Mouse (Mus musculus): ENCODE measurements at regions not wholly inside any gene's neighbourhood (a gene's known extent, or its start where the extent isn't known, plus 50 kb on each side); places are given as distances from the start of the nearest gene placed in this dataset.

DNA sequence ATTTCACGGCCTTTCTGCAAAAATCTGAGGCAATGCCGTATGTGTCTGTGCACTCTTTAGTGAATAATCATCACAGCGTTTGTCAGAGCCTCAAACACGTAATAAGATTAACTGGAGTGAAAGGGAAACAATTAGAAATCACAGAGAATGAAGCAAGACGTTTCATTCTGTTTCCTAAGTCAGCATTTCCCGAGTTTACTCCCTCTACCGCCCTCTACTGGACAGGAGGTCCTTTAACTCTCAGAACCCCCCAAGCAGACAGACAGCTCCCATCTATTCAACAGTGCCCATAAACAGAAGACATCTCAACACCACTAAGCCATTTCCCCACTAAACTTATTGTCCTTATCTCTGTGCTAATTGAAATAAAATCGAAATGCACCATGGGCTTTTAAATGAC, 167.5 kb upstream of the Rnd3 start:
- H3K27me3 ChIP-seq (ENCODE audit: control insufficient read depth, insufficient read depth, low read length), result no peaks in the 10 kb centered on the region
- 85% methylated on average over 8 of the region's 8 CpGs for WGBS
- H3K4me3 ChIP-seq (replicated peaks; ENCODE audit: insufficient read depth, low read depth, low read length), result no peak overlapping the region
- no peak for TF ChIP-seq CTCF (IDR thresholded peaks at IDR 0.05; ENCODE audit: borderline replicate concordance, insufficient read depth, low read depth, low read length)
- TF ChIP-seq POLR2A (IDR thresholded peaks at IDR 0.05; ENCODE audit: borderline replicate concordance, insufficient read depth, low read length), result no peak
- H3K4me1 ChIP-seq (ENCODE audit: control insufficient read depth, insufficient read depth, low read length), result no peaks in the 10 kb centered on the region
- DNase-seq, result no peak
- H3K27ac ChIP-seq (ENCODE audit: insufficient read depth, low read length), result no peak overlapping the region

DNA sequence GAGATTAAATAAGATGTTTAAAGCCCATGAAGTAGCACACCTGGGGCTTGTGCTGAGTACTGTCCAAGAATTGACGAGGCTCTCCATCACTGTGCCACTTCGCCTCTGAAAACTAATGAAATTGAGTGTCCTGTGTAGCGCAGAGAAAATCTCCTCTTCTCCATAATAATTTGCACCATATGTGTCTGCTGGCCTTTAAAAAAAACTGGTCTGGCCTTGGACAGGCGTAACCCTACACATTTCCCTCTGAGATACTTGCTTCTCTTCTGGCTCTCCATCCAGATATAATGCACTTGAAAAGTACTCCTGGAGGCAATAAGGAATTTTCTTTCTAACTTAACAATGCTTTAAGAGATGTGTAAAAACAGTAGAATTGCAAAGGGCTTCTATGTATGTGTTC, 164.5 kb upstream of the Rnd3 start:
- WGBS, result 84% methylated on average over 4 of the region's 4 CpGs
- H3K27ac ChIP-seq (ENCODE audit: insufficient read depth, low read length), result no peak overlapping the region
- TF ChIP-seq CTCF (IDR thresholded peaks at IDR 0.05; ENCODE audit: borderline replicate concordance, insufficient read depth, low read depth, low read length) (no peak), POLR2A (IDR thresholded peaks at IDR 0.05; ENCODE audit: borderline replicate concordance, insufficient read depth, low read length) (no peak)

DNA sequence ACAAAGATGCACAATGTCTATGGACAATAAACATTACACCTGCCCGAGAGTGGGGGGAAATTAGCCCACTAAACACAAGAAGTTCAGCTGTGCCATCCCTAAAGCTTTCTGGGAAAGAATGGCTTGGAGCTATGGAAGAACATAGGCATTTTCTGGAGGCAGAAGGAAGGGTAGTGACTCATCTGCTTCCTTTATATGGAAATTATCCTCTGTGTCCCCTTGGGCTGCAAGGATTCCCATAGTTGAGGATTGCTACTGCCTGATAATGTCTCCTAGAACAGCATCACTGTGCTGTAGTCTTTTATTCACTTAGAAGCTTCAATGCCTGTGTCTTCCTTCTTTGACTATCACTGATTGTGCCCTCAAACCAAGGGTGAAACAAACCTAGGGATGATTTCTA, 157.3 kb upstream of the Rnd3 start:
- WGBS, result 98% methylated on average over 1 of the region's 1 CpGs
- no peak for DNase-seq
- no peak overlapping the region for H3K27ac ChIP-seq (ENCODE audit: insufficient read depth, low read length)

More for the DNA sequence above, 164.5 kb upstream of the Rnd3 start:
- Histone ChIP-seq H3K4me3 (replicated peaks; ENCODE audit: insufficient read depth, low read depth, low read length) (no peak overlapping the region), H3K4me1 (ENCODE audit: control insufficient read depth, insufficient read depth, low read length) (no peaks in the 10 kb centered on the region), H3K27me3 (ENCODE audit: control insufficient read depth, insufficient read depth, low read length) (no peaks in the 10 kb centered on the region)
- DNase-seq, result no peak

DNA sequence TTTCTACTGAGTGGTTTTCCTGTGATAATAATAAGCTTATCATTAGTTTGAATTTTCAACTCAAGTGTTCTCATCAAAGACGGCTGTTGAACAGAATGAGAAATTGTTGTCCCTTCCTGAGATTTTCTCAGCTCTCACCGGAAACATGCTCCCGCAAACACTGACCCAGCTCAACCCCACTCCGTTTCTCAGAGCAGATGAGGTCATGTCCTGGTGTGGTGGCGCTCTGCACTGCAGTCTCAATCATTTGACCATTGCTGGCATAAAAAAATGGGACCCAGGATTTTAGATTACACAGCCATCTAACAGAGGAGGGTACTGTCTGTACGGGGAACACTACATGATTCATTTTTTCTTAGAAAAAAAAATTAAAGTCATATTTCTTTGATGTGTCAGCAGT, 156.5 kb upstream of the Rnd3 start:
- Histone ChIP-seq H3K4me1 (ENCODE audit: control insufficient read depth, insufficient read depth, low read length) (no peaks in the 10 kb centered on the region), H3K27ac (ENCODE audit: insufficient read depth, low read length) (no peak overlapping the region), H3K4me3 (replicated peaks; ENCODE audit: insufficient read depth, low read depth, low read length) (no peak overlapping the region), H3K27me3 (ENCODE audit: control insufficient read depth, insufficient read depth, low read length) (no peaks in the 10 kb centered on the region)
- TF ChIP-seq POLR2A (IDR thresholded peaks at IDR 0.05; ENCODE audit: borderline replicate concordance, insufficient read depth, low read length) (no peak), CTCF (IDR thresholded peaks at IDR 0.05; ENCODE audit: borderline replicate concordance, insufficient read depth, low read depth, low read length) (no peak)
- WGBS, result 79% methylated on average over 6 of the region's 6 CpGs
- DNase-seq, result no peak

More for the DNA sequence above, 157.3 kb upstream of the Rnd3 start:
- Histone ChIP-seq H3K4me1 (ENCODE audit: control insufficient read depth, insufficient read depth, low read length) (no peaks in the 10 kb centered on the region), H3K27me3 (ENCODE audit: control insufficient read depth, insufficient read depth, low read length) (no peaks in the 10 kb centered on the region), H3K4me3 (replicated peaks; ENCODE audit: insufficient read depth, low read depth, low read length) (no peak overlapping the region)
- TF ChIP-seq POLR2A (IDR thresholded peaks at IDR 0.05; ENCODE audit: borderline replicate concordance, insufficient read depth, low read length), result no peak
- no peak for TF ChIP-seq CTCF (IDR thresholded peaks at IDR 0.05; ENCODE audit: borderline replicate concordance, insufficient read depth, low read depth, low read length)

DNA sequence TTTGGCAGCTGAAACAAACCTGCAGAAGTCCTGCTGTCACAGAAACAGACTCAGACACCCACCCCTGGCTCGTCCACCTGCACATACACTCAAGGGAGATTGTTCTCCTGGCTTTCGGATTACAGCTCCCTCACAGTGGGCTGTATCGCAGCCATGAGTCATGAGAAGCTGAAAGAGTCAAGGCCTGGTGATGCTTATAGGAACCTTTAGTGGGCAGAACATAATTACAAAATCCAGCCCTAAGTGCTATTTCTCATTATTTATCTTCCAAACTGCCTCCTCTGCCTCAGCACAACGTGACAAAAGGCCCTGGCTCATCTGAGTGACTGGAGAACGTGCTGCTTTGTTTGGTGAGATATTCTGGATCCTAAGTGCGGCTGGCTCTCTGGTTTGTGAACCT, 155.8 kb upstream of the Rnd3 start:
- no peak overlapping the region for H3K4me3 ChIP-seq (replicated peaks; ENCODE audit: insufficient read depth, low read depth, low read length)
- WGBS, result 51% methylated on average over 6 of the region's 6 CpGs
- no peaks in the 10 kb centered on the region for H3K4me1 ChIP-seq (ENCODE audit: control insufficient read depth, insufficient read depth, low read length)
- H3K27me3 ChIP-seq (ENCODE audit: control insufficient read depth, insufficient read depth, low read length), result no peaks in the 10 kb centered on the region
- TF ChIP-seq POLR2A (IDR thresholded peaks at IDR 0.05; ENCODE audit: borderline replicate concordance, insufficient read depth, low read length), result no peak
- no peak overlapping the region for H3K27ac ChIP-seq (ENCODE audit: insufficient read depth, low read length)
- no peak for DNase-seq

DNA sequence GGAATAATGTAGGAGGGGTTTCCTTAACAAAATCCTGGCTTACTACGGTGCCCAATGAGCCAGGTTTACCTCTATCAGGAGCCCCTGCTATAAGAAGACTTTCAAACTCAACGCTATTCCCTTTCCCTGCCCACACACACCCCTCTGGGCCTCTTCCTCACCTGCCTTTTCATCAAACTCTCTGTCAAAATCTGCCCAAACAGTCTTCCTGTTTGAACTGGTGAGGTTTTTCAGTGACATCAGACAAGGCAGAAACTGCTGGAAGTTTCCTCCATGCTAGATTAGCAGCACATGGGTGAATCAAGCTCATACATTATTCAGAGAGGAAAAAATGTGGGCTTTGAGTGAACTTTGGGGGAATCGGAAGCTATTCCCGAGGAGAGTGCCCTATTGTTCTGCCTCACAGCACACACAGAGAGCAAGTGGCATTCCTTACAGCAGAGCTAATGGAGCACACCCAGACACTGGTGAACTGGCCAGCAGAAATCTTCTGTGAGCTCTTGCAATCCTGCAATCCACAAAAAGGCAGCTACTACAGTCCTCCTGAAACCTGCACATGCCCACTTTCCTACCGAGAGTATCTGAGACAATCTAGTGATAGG, 141.8 kb upstream of the Rnd3 start:
- H3K4me1 ChIP-seq (ENCODE audit: control insufficient read depth, insufficient read depth, low read length), result no peaks in the 10 kb centered on the region
- DNase-seq, result no peak
- H3K27me3 ChIP-seq (ENCODE audit: control insufficient read depth, insufficient read depth, low read length), result no peaks in the 10 kb centered on the region
- TF ChIP-seq POLR2A (IDR thresholded peaks at IDR 0.05; ENCODE audit: borderline replicate concordance, insufficient read depth, low read length) (no peak), CTCF (IDR thresholded peaks at IDR 0.05; ENCODE audit: borderline replicate concordance, insufficient read depth, low read depth, low read length) (no peak)
- H3K27ac ChIP-seq (ENCODE audit: insufficient read depth, low read length), result no peak overlapping the region
- H3K4me3 ChIP-seq (replicated peaks; ENCODE audit: insufficient read depth, low read depth, low read length), result no peak overlapping the region
- WGBS, result 53% methylated on average over 5 of the region's 5 CpGs

DNA sequence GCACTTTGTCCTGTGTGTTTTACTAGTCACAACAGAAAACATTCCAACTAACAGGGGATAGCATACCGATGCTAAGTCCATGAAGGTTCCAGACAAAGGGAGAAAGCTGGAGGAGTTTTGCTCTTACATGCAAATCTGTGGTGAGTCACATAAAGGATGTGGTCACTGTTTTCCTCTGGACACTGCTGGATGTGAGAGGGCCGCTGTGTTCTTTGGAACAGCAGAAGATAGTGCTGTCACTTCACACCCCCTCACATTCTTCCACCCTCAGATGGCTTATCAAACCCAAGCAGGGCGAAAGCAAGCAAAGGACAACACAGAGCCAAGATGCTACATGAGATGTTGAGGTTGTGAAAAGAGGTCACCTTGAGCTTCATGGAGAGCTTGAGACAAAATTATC, 139.8 kb upstream of the Rnd3 start:
- DNase-seq, result no peak
- no peaks in the 10 kb centered on the region for H3K4me1 ChIP-seq (ENCODE audit: control insufficient read depth, insufficient read depth, low read length)
- H3K27me3 ChIP-seq (ENCODE audit: control insufficient read depth, insufficient read depth, low read length), result no peaks in the 10 kb centered on the region
- no peak for TF ChIP-seq POLR2A (IDR thresholded peaks at IDR 0.05; ENCODE audit: borderline replicate concordance, insufficient read depth, low read length)
- no peak for TF ChIP-seq CTCF (IDR thresholded peaks at IDR 0.05; ENCODE audit: borderline replicate concordance, insufficient read depth, low read depth, low read length)
- no peak overlapping the region for H3K4me3 ChIP-seq (replicated peaks; ENCODE audit: insufficient read depth, low read depth, low read length)
- H3K27ac ChIP-seq (ENCODE audit: insufficient read depth, low read length), result no peak overlapping the region
- WGBS, result 94% methylated on average over 3 of the region's 3 CpGs

DNA sequence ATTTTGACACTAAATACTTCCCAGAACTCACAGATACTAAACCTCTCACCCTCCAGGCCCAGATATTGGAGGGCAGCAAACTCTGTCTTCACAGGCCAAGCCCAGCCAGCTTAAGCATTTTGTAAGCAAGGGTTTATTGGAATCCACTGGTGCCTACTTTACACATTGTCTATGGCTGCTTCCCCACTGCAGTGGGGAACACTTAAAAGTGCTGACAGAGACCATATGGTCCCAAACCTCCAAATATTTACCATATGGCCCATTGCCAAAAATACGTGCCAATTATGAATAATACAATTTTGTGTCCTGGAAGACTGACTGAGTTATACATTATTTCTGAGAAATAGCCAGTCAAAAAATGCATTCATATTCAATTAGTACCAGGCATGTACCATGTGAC, 136.7 kb upstream of the Rnd3 start:
- TF ChIP-seq CTCF (IDR thresholded peaks at IDR 0.05; ENCODE audit: borderline replicate concordance, insufficient read depth, low read depth, low read length), result no peak
- 4% methylated on average over 1 of the region's 1 CpGs for WGBS
- Histone ChIP-seq H3K4me1 (ENCODE audit: control insufficient read depth, insufficient read depth, low read length) (no peaks in the 10 kb centered on the region), H3K27me3 (ENCODE audit: control insufficient read depth, insufficient read depth, low read length) (no peaks in the 10 kb centered on the region), H3K4me3 (replicated peaks; ENCODE audit: insufficient read depth, low read depth, low read length) (no peak overlapping the region), H3K27ac (ENCODE audit: insufficient read depth, low read length) (no peak overlapping the region)
- DNase-seq, result no peak
